Mouse (Mus musculus): Measurements from ENCODE around the gene Srsf11. TPM values are rescaled to one million over a fixed set of nuclear protein-coding genes. Genes with fewer than 3 reads are reported as not detected.
A peak's percentile ranks its signal among the peaks of the same experiment; 100 is the strongest.

Srsf11 gene
- 227 and 267 TPM in 2 replicates for polyA plus RNA-seq (2011; ENCODE audit: insufficient read length, low read depth, missing spikeins)

DNA sequence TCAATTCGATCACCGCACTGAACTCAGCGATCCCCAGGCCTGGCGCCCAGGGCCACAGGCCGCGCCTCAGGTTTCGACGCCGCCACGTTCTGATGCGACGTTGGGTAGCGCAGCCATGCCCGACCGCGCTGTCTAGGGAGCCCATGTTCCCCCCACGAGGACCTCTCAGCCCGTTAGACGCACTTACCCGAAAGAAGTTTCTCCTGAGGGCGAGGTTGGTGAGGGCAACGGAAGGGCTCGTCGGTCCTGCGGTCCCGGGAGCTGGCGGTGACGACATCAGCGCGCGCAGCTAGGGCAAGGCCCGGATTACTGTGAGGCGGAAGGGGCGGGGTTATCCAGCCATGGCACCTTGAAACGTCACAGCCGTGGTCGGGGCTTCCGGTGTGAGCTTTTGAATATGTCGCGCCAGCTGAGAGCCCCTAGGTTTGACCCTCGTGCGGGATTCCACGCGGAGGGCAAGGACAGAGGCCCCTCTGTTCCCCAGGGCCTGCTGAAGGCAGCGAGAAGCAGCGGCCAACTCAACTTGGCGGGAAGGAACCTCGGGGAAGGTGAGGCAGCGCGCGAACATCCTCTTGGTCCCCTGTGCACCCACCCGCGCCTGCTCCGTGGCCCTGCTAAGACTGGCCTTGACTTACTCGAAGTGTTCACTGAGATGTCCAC lies at the start of gene Srsf11, which contains the start of gene Lrrc40:
Srsf11 (minus strand) TSS at position 311 of the 660 bp plus-strand sequence.
Lrrc40 (plus strand) TSS at position 334 of the 660 bp plus-strand sequence.
- peak within 1 kb of the TSS; percentile 98 for H3K4me3 ChIP-seq (ENCODE audit: insufficient read depth, low read length)
- peak within 1 kb of the TSS; percentile 69 for H3K27ac ChIP-seq (ENCODE audit: insufficient read depth, low read length)
- H3K4me1 ChIP-seq (ENCODE audit: control insufficient read depth, insufficient read depth, low read length): no peaks in the 10 kb centered on the region
- TF ChIP-seq CTCF (IDR thresholded peaks at IDR 0.05; ENCODE audit: borderline replicate concordance, insufficient read depth, low read length) (no peak), POLR2A (IDR thresholded peaks at IDR 0.05; ENCODE audit: low read depth, low read length) (peak; percentile 87)

DNA sequence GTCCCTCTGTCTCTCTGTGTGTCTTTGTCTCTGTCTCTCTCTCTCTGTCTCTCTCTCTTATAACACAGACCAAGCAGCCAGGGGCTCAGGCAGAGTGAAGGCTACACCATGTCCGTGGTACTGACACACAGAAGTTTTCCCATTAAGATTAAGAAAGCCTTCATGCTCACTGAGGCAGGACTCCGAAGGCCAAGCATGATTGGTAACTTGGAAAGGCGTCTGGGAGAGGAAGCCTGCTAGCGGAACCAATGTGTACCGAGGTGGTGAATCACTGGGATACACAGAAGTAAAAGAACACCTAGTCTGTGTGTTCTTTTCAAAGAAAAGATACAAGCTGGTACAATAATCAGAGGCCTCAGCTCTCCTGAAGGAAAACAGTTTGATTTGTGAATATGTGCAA lies 41.4 kb upstream of the Srsf11 start:
- Histone ChIP-seq H3K27ac (ENCODE audit: insufficient read depth, low read length) (no peak overlapping the region), H3K4me1 (ENCODE audit: control insufficient read depth, insufficient read depth, low read length) (peaks cover 8% of the 10 kb centered on the region), H3K4me3 (ENCODE audit: insufficient read depth, low read length) (no peak overlapping the region)
- TF ChIP-seq CTCF (IDR thresholded peaks at IDR 0.05; ENCODE audit: borderline replicate concordance, insufficient read depth, low read length): no peak
- TF ChIP-seq POLR2A (IDR thresholded peaks at IDR 0.05; ENCODE audit: low read depth, low read length): no peak

DNA sequence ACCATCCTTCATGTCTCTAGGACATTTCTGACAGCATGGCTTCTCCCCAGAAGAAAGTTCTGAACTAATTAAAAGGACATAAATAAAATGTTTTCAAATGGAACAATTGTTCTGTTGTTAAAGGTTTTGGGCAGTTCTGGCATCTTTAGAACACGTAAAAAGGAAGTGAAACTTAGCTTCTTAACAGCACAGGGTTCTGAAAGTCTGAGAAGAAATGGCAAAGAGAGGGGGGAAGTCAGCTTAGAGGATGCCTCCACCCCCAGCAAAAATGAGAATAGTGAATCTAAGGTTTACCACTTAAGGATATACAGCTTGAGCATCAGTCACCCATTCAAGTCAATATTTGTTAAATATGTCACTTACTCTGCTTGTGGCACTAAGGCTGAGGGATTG lies 40.9 kb upstream of the Srsf11 start:
- Histone ChIP-seq H3K4me3 (ENCODE audit: insufficient read depth, low read length) (no peak overlapping the region), H3K4me1 (ENCODE audit: control insufficient read depth, insufficient read depth, low read length) (peaks cover 8% of the 10 kb centered on the region), H3K27ac (ENCODE audit: insufficient read depth, low read length) (no peak overlapping the region)

DNA sequence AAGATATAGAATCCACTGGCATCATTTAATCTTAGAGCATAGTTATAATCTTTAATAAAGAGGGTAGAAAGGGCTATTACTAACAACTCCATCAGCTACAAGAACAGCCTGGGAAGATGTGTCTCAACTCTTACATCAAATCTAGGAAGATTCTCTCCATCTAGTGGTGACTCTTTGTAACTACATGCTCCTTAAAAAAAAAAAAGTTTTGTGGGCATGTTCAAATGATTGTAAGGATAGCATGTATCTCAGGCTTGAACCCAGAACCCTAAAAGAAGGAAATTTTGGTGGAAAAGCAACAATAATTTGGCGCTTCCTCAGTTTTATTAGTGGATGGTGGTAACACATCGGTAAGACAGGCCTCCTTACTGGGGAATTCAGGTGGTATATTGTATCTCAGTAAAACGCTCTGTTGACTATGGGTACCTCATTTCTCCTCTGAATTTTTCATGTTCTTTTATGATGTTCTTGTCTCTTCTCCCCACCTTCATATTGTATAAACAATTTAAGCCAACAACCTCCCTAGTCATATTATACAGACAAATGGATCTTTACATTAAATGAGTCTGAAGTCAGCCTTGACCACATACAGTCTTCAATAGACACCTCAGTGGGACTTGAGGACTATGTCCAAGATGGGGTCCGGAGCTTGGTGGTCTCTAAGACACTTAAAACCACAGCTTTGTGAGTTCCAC lies 40.4 kb upstream of the Srsf11 start:
- TF ChIP-seq CTCF (IDR thresholded peaks at IDR 0.05; ENCODE audit: borderline replicate concordance, insufficient read depth, low read length) (no peak), POLR2A (IDR thresholded peaks at IDR 0.05; ENCODE audit: low read depth, low read length) (no peak)
- no peak overlapping the region for H3K4me3 ChIP-seq (ENCODE audit: insufficient read depth, low read length)
- H3K27ac ChIP-seq (ENCODE audit: insufficient read depth, low read length): no peak overlapping the region
- peaks cover 8% of the 10 kb centered on the region for H3K4me1 ChIP-seq (ENCODE audit: control insufficient read depth, insufficient read depth, low read length)

More for the DNA sequence above, 40.9 kb upstream of the Srsf11 start:
- no peak for TF ChIP-seq CTCF (IDR thresholded peaks at IDR 0.05; ENCODE audit: borderline replicate concordance, insufficient read depth, low read length)
- TF ChIP-seq POLR2A (IDR thresholded peaks at IDR 0.05; ENCODE audit: low read depth, low read length): no peak

DNA sequence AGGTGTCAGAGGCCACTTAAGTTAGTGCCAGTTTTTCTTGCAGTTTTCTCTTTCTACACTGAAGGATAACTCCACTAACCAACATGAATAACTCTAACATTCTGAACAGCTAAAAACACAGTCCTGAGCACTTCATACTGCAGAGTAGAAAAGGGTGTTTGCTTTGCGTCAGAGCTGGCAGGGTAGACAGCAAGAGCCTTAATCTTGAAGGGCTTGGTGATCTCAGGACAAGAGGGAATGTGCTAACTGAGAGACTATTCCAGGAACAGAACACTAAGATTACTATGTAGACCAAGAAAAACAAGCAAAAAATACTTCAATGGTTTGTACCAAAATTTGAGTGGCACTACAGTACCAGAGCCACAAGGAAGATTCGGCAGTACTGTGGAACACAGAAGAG lies 38.6 kb upstream of the Srsf11 start:
- TF ChIP-seq POLR2A (IDR thresholded peaks at IDR 0.05; ENCODE audit: low read depth, low read length) (no peak), CTCF (IDR thresholded peaks at IDR 0.05; ENCODE audit: borderline replicate concordance, insufficient read depth, low read length) (no peak)
- H3K4me3 ChIP-seq (ENCODE audit: insufficient read depth, low read length): no peak overlapping the region
- H3K4me1 ChIP-seq (ENCODE audit: control insufficient read depth, insufficient read depth, low read length): no peaks in the 10 kb centered on the region
- no peak overlapping the region for H3K27ac ChIP-seq (ENCODE audit: insufficient read depth, low read length)

DNA sequence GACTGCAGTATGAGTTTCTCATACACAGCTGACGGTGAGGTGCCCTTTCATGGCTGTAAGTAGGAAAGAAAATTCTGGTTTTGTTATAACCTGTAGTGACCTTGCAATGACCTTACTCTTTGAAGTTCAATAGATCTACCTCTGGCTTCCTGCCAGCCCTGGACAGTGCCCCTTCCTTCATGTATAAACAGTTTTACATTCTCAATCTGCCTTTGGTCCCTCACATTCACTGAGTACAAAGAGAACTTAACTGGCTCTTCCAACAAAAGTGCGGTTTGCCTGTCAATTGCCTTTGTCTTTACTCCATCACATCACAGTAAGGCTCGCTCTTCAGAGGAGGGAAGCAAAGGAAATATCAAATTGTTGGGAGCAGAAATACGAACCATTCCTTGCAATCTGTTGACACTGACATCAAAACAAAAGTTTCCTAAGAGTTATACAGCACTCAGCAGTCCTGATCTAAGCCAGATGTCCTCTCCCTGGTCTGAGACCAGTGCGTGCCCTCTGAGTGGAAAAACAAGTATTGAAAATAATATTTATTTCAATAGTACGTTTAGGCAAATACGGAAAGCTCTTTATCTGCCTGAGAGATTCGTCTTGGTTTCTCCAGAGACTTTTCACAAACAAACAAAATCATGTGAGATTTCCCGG lies 32.3 kb upstream of the Srsf11 start:
- TF ChIP-seq POLR2A (IDR thresholded peaks at IDR 0.05; ENCODE audit: low read depth, low read length): no peak
- no peak for TF ChIP-seq CTCF (IDR thresholded peaks at IDR 0.05; ENCODE audit: borderline replicate concordance, insufficient read depth, low read length)
- H3K27ac ChIP-seq (ENCODE audit: insufficient read depth, low read length): no peak overlapping the region; the same call in 1 of the 2 replicates
- no peak overlapping the region for H3K4me3 ChIP-seq (ENCODE audit: insufficient read depth, low read length)
- peaks cover 8% of the 10 kb centered on the region; the same call in 1 of the 2 replicates for H3K4me1 ChIP-seq (ENCODE audit: control insufficient read depth, insufficient read depth, low read length)

DNA sequence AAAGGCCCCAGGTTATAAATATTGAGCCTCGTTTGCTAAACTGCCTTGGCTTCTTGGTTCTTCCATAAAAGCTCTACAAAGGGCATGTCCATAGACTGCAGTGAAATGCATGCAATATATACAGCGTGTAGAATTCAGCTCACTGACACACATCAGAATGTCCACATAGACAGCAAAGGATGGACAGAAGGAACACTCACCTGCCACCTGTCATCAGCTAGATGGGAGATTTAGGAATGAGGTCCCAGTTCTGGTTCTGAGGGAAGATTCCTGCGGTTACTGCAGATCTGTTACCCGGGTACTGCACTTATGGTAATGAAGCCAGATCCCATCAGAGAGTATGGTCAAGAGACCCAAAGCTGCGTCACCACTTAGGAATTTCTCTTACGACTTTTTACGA lies 31.5 kb upstream of the Srsf11 start:
- H3K4me1 ChIP-seq (ENCODE audit: control insufficient read depth, insufficient read depth, low read length): peaks cover 8% of the 10 kb centered on the region; the same call in 1 of the 2 replicates
- H3K4me3 ChIP-seq (ENCODE audit: insufficient read depth, low read length): no peak overlapping the region
- TF ChIP-seq POLR2A (IDR thresholded peaks at IDR 0.05; ENCODE audit: low read depth, low read length): no peak
- no peak for TF ChIP-seq CTCF (IDR thresholded peaks at IDR 0.05; ENCODE audit: borderline replicate concordance, insufficient read depth, low read length)
- H3K27ac ChIP-seq (ENCODE audit: insufficient read depth, low read length): no peak overlapping the region

DNA sequence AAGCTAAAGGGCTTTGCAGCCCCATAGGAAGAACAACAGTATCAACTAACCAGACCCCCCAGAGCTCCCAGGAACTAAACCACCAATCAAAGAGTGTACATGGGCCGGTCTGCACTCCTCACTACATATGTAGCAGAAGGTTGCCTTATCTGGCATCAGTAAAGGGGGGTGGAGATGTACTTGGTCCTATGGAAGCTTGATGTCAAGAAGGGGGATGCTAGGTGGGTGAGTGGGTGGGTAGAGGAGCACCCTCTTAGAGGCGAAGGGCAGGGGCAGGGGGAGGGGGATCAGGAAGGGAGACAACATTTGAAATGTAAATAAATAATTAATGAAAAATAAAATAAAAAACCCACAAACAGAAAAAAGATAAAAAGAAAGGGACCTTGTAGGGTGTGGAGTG lies 28.8 kb upstream of the Srsf11 start:
- TF ChIP-seq POLR2A (IDR thresholded peaks at IDR 0.05; ENCODE audit: low read depth, low read length): no peak
- TF ChIP-seq CTCF (IDR thresholded peaks at IDR 0.05; ENCODE audit: borderline replicate concordance, insufficient read depth, low read length): no peak
- H3K4me3 ChIP-seq (ENCODE audit: insufficient read depth, low read length): no peak overlapping the region

DNA sequence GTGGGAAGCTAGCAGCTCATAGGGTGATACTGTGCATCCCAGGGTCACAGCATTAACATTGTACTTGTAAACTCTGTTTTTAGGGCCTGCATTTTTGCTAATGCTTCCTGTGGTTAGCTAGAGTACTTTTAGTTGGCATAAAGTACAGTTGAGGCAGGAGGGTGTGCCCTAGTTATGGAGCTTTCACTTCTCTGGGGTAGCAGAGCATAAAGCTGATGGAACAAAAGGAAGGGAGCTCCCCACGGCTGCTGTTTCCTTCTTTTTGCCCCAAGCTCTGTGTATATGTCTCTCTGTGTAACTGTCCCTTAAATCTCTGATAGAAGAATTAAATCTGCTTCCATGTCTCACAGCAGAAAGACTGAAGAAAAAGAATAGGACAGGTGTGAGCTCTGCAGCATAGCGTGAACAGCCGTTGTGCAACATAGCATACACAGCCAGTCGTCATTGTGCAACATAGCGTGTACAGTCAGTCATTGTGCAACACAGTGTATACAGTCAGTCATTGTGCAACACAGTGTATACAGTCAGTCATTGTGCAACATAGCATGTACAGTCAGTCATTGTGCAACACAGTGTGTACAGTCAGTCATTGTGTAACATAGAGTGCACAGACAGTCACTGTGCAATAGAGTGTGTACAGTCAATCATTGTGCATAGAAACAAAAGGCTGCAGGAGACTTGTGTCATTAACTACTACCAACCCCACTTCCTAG lies 25.5 kb upstream of the Srsf11 start:
- Histone ChIP-seq H3K4me3 (ENCODE audit: insufficient read depth, low read length) (no peak overlapping the region), H3K4me1 (ENCODE audit: control insufficient read depth, insufficient read depth, low read length) (no peaks in the 10 kb centered on the region), H3K27ac (ENCODE audit: insufficient read depth, low read length) (no peak overlapping the region)
- TF ChIP-seq CTCF (IDR thresholded peaks at IDR 0.05; ENCODE audit: borderline replicate concordance, insufficient read depth, low read length) (no peak), POLR2A (IDR thresholded peaks at IDR 0.05; ENCODE audit: low read depth, low read length) (no peak)

More for the DNA sequence above, 28.8 kb upstream of the Srsf11 start:
- H3K27ac ChIP-seq (ENCODE audit: insufficient read depth, low read length): no peak overlapping the region
- peaks cover 8% of the 10 kb centered on the region; the same call in 1 of the 2 replicates for H3K4me1 ChIP-seq (ENCODE audit: control insufficient read depth, insufficient read depth, low read length)

All from embryonic fibroblast, embryonic 13.5 days (primary cell).